Mouse (Mus musculus) hindbrain, postnatal 0 days (tissue): ENCODE measurements around the gene Ptpn13. TPM values are rescaled to one million over a fixed set of nuclear protein-coding genes. Genes with fewer than 3 reads are reported as not detected.

Source experiments
- ATAC-seq: fragments of 200-750 bp; cut with Nextera tagmentation; 2 replicates; pipeline ENCODE4 v1.8.0; 2017; ENCODE audit warnings: mild to moderate bottlenecking, moderate TSS enrichment, moderate library complexity
- DNase-seq: peaks from one replicate; pipeline ENCODE4 v3.0.0-alpha.2; 2015; ENCODE audit warnings: low spot score
- H3K27ac ChIP-seq: fragments of 300-500 bp; sonication (generic); 2 replicates; pipeline ENCODE4 v1.5.1; 2014; ENCODE audit warnings: mild to moderate bottlenecking
- H3K27me3 ChIP-seq: fragments of 300-500 bp; sonication (generic); 2 replicates; pipeline ENCODE4 v1.6.1; 2014; ENCODE audit warnings: low read length, mixed read lengths; ENCODE audit not compliant: insufficient read depth
- H3K36me3 ChIP-seq: fragments of 300-500 bp; sonication (generic); 2 replicates; pipeline ENCODE4 v1.6.1; 2014; ENCODE audit warnings: low read length, mixed read lengths; ENCODE audit not compliant: insufficient read depth
- H3K4me1 ChIP-seq: fragments of 300-500 bp; sonication (generic); 2 replicates; pipeline ENCODE4 v1.6.1; 2014; ENCODE audit warnings: antibody characterized with exemption, low read length, mixed read lengths; ENCODE audit not compliant: insufficient read depth
- H3K4me2 ChIP-seq: fragments of 300-500 bp; sonication (generic); 2 replicates; pipeline ENCODE4 v1.6.1; 2014; ENCODE audit warnings: low read depth, mild to moderate bottlenecking, low read length, moderate library complexity, mixed read lengths
- H3K4me3 ChIP-seq: fragments of 300-500 bp; sonication (generic); 2 replicates; pipeline ENCODE4 v1.5.1; 2014; ENCODE audit warnings: low read length
- H3K9ac ChIP-seq: fragments of 300-500 bp; sonication (generic); replicated peaks from 2 replicates; pipeline ENCODE4 v1.6.1; 2014; ENCODE audit warnings: mild to moderate bottlenecking, low read length, moderate library complexity, mixed read lengths
- H3K9me3 ChIP-seq: fragments of 300-500 bp; sonication (generic); 2 replicates; pipeline ENCODE4 v1.6.1; 2016; ENCODE audit warnings: low read length, mixed read lengths
- CTCF ChIP-seq: IDR thresholded peaks from 2 replicates; pipeline ENCODE4 v1.5.1; 2016; ENCODE audit warnings: antibody characterized with exemption, control low read depth, low read depth
- WGBS: fragments of 180-500 bp; shearing (Covaris S2); extraction: QIAGEN DNeasy Blood & Tissue Kit; methylation state at CpG from one replicate; pipeline ENCODE4 v1.1.7; 2014; 5-methylcytosine and 5-hydroxymethylcytosine counted together
- polyA plus RNA-seq: library from polyadenylated mRNA; unstranded; fragments of >200 nt; fragmentation: Nextera tagmentation; extraction: Ambion mirVana; gene quantifications from 2 replicates; pipeline ENCODE4 v1.2.1, GENCODE M21; 2015
- total RNA-seq: library from RNA; depleted of rRNA; stranded (reverse); fragments of >200 nt; gene quantifications from 2 replicates; pipeline ENCODE4 v1.2.3, GENCODE M21; 2014

Ptpn13 gene
- total and polyA plus RNA-seq, 2 experiments from 2014 or later: 2.8 to 12.9 TPM

- Histone ChIP-seq H3K9me3 (0 out of 2 replicates have a peak, but pooled peaks cover 2% of the 10 kb centered on the region), H3K9ac (no peak overlapping the region), H3K36me3 (no peaks in the 10 kb centered on the region), H3K4me1 (no peaks in the 10 kb centered on the region), H3K4me2 (no peak overlapping the region), H3K27me3 (no peaks in the 10 kb centered on the region), H3K27ac (no peak overlapping the region), H3K4me3 (no peak overlapping the region)
- TF ChIP-seq CTCF: peak; percentile 38
- 74% methylated on average over 14 of the region's 14 CpGs for WGBS
- no peak for DNase-seq
- no peak for ATAC-seq
Observed at GRCm38 (mm10) chr5:103453361-103454140, 28.6 kb downstream of the Ptpn13 start.

GRCm38 (mm10) chr5:103456794-103457193, 31.8 kb downstream of the Ptpn13 start:
- 0 out of 2 replicates have a peak, but pooled peaks cover 2% of the 10 kb centered on the region for H3K9me3 ChIP-seq
- H3K9ac ChIP-seq: no peak overlapping the region
- H3K4me3 ChIP-seq: no peak overlapping the region
- DNase-seq (no peak), ATAC-seq (no peak)
- no peaks in the 10 kb centered on the region for H3K36me3 ChIP-seq
- WGBS: 98% methylated on average over 1 of the region's 1 CpGs
- no peaks in the 10 kb centered on the region for H3K27me3 ChIP-seq
- no peak overlapping the region for H3K27ac ChIP-seq
- no peak for TF ChIP-seq CTCF
- no peak overlapping the region for H3K4me2 ChIP-seq
- H3K4me1 ChIP-seq: no peaks in the 10 kb centered on the region

- no peaks in the 10 kb centered on the region for H3K4me1 ChIP-seq
- 0 out of 2 replicates have a peak, but pooled peaks cover 2% of the 10 kb centered on the region for H3K9me3 ChIP-seq
- no peaks in the 10 kb centered on the region for H3K36me3 ChIP-seq
- no peak overlapping the region for H3K9ac ChIP-seq
- no peaks in the 10 kb centered on the region for H3K27me3 ChIP-seq
- H3K4me2 ChIP-seq: no peak overlapping the region
- WGBS: 37% methylated on average over 8 of the region's 8 CpGs
- no peak overlapping the region for H3K27ac ChIP-seq
- ATAC-seq: no peak
- H3K4me3 ChIP-seq: no peak overlapping the region
- no peak for TF ChIP-seq CTCF
- DNase-seq: peak; percentile 25
Observed at GRCm38 (mm10) chr5:103458411-103458810, 33.4 kb downstream of the Ptpn13 start.

GRCm38 (mm10) chr5:103458959-103459675, 34.1 kb downstream of the Ptpn13 start:
- no peak for TF ChIP-seq CTCF
- no peak for ATAC-seq
- Histone ChIP-seq H3K9ac (no peak overlapping the region), H3K4me1 (no peaks in the 10 kb centered on the region), H3K9me3 (0 out of 2 replicates have a peak, but pooled peaks cover 2% of the 10 kb centered on the region), H3K4me3 (no peak overlapping the region), H3K27me3 (no peaks in the 10 kb centered on the region), H3K4me2 (no peak overlapping the region), H3K36me3 (no peaks in the 10 kb centered on the region), H3K27ac (no peak overlapping the region)
- DNase-seq: no peak
- 88% methylated on average over 8 of the region's 8 CpGs for WGBS

- no peak for DNase-seq
- Histone ChIP-seq H3K9me3 (no peaks in the 10 kb centered on the region), H3K4me2 (no peak overlapping the region), H3K27ac (no peak overlapping the region), H3K27me3 (no peaks in the 10 kb centered on the region), H3K4me3 (no peak overlapping the region), H3K4me1 (no peaks in the 10 kb centered on the region), H3K36me3 (no peaks in the 10 kb centered on the region), H3K9ac (no peak overlapping the region)
- no peak for ATAC-seq
- no peak for TF ChIP-seq CTCF
- WGBS: 88% methylated on average over 6 of the region's 6 CpGs
Observed at GRCm38 (mm10) chr5:103460903-103461302, 35.9 kb downstream of the Ptpn13 start.

GRCm38 (mm10) chr5:103463661-103464219, 38.7 kb downstream of the Ptpn13 start:
- DNase-seq: no peak
- TF ChIP-seq CTCF: no peak

More at GRCm38 (mm10) chr5:103463661-103464219, 38.7 kb downstream of the Ptpn13 start:
- Histone ChIP-seq H3K4me1 (no peaks in the 10 kb centered on the region), H3K27ac (no peak overlapping the region), H3K9ac (no peak overlapping the region), H3K36me3 (no peaks in the 10 kb centered on the region), H3K9me3 (no peaks in the 10 kb centered on the region), H3K4me2 (no peak overlapping the region), H3K27me3 (no peaks in the 10 kb centered on the region), H3K4me3 (no peak overlapping the region)
- no peak for ATAC-seq
- WGBS: 62% methylated on average over 10 of the region's 10 CpGs
